Mouse (Mus musculus): ENCODE results near the gene Rpl26. TPM values are rescaled to one million over a fixed set of nuclear protein-coding genes. Genes with fewer than 3 reads are reported as not detected.

Rpl26 gene
- polyA plus RNA-seq, 1 experiment from 2014 or later: 852 TPM

- DNase-seq (ENCODE audit: low spot score): no peak
- WGBS: 84% methylated on average over 5 of the region's 5 CpGs
- no peak overlapping the region for H3K27ac ChIP-seq (ENCODE audit: low read depth, low read length)
These were observed 1.4 kb downstream of the Rpl26 start for GRCm38 (mm10) chr11:68902823-68903222.

GRCm38 (mm10) chr11:68903775-68904174, 2.4 kb downstream of the Rpl26 start:
- no peak overlapping the region for H3K4me3 ChIP-seq (ENCODE audit: low read depth, low read length)
- no peaks in the 10 kb centered on the region for H3K9me3 ChIP-seq (ENCODE audit: control insufficient read depth, low read length)
- no peaks in the 10 kb centered on the region for H3K27me3 ChIP-seq (ENCODE audit: control insufficient read depth, insufficient read depth, low read length)
- H3K4me1 ChIP-seq (replicated peaks; ENCODE audit: control insufficient read depth, insufficient read depth, low read length): peaks cover 2% of the 10 kb centered on the region; the same call in 1 of the 2 replicates
- H3K9ac ChIP-seq (ENCODE audit: low read length): no peak overlapping the region
- H3K27ac ChIP-seq (ENCODE audit: low read depth, low read length): no peak overlapping the region
- 86% methylated on average over 2 of the region's 2 CpGs for WGBS
- ATAC-seq (replicated peaks; ENCODE audit: low FRiP score) (no peak), DNase-seq (ENCODE audit: low spot score) (no peak)
- peaks cover 24% of the 10 kb centered on the region for H3K36me3 ChIP-seq (ENCODE audit: control insufficient read depth, insufficient read depth, low read length)
- H3K4me2 ChIP-seq (ENCODE audit: low read depth, low read length, severe bottlenecking): no peak overlapping the region

More at GRCm38 (mm10) chr11:68902823-68903222, 1.4 kb downstream of the Rpl26 start:
- no peak for ATAC-seq (replicated peaks; ENCODE audit: low FRiP score)
- H3K9ac ChIP-seq (ENCODE audit: low read length): peak overlapping the region; percentile 98
- peak overlapping the region; percentile 70 for H3K4me2 ChIP-seq (ENCODE audit: low read depth, low read length, severe bottlenecking)
- H3K4me3 ChIP-seq (ENCODE audit: low read depth, low read length): peak overlapping the region; percentile 97
- H3K36me3 ChIP-seq (ENCODE audit: control insufficient read depth, insufficient read depth, low read length): peaks cover 24% of the 10 kb centered on the region
- H3K4me1 ChIP-seq (replicated peaks; ENCODE audit: control insufficient read depth, insufficient read depth, low read length): peaks cover 2% of the 10 kb centered on the region; the same call in 1 of the 2 replicates
- no peaks in the 10 kb centered on the region for H3K9me3 ChIP-seq (ENCODE audit: control insufficient read depth, low read length)
- H3K27me3 ChIP-seq (ENCODE audit: control insufficient read depth, insufficient read depth, low read length): no peaks in the 10 kb centered on the region

- no peaks in the 10 kb centered on the region for H3K9me3 ChIP-seq (ENCODE audit: control insufficient read depth, low read length)
- H3K27me3 ChIP-seq (ENCODE audit: control insufficient read depth, insufficient read depth, low read length): no peaks in the 10 kb centered on the region
- no peak overlapping the region for H3K4me2 ChIP-seq (ENCODE audit: low read depth, low read length, severe bottlenecking)
- DNase-seq (ENCODE audit: low spot score) (peak; percentile 82), ATAC-seq (replicated peaks; ENCODE audit: low FRiP score) (no peak)
- H3K4me1 ChIP-seq (replicated peaks; ENCODE audit: control insufficient read depth, insufficient read depth, low read length): peaks cover 2% of the 10 kb centered on the region; the same call in 1 of the 2 replicates
- 91% methylated on average over 8 of the region's 8 CpGs for WGBS
- H3K9ac ChIP-seq (ENCODE audit: low read length): no peak overlapping the region
- no peak overlapping the region for H3K27ac ChIP-seq (ENCODE audit: low read depth, low read length)
- peaks cover 24% of the 10 kb centered on the region for H3K36me3 ChIP-seq (ENCODE audit: control insufficient read depth, insufficient read depth, low read length)
- H3K4me3 ChIP-seq (ENCODE audit: low read depth, low read length): no peak overlapping the region
These were observed 3.2 kb downstream of the Rpl26 start for GRCm38 (mm10) chr11:68904375-68905137.

GRCm38 (mm10) chr11:68905138-68905531, 3.8 kb downstream of the Rpl26 start:
- peaks cover 2% of the 10 kb centered on the region; the same call in 1 of the 2 replicates for H3K4me1 ChIP-seq (replicated peaks; ENCODE audit: control insufficient read depth, insufficient read depth, low read length)
- no peak for ATAC-seq (replicated peaks; ENCODE audit: low FRiP score)
- no peak overlapping the region for H3K4me2 ChIP-seq (ENCODE audit: low read depth, low read length, severe bottlenecking)
- 91% methylated on average over 3 of the region's 3 CpGs for WGBS
- no peak overlapping the region for H3K9ac ChIP-seq (ENCODE audit: low read length)
- no peak overlapping the region for H3K4me3 ChIP-seq (ENCODE audit: low read depth, low read length)
- no peaks in the 10 kb centered on the region for H3K9me3 ChIP-seq (ENCODE audit: control insufficient read depth, low read length)
- peaks cover 24% of the 10 kb centered on the region for H3K36me3 ChIP-seq (ENCODE audit: control insufficient read depth, insufficient read depth, low read length)
- no peak for DNase-seq (ENCODE audit: low spot score)
- no peaks in the 10 kb centered on the region for H3K27me3 ChIP-seq (ENCODE audit: control insufficient read depth, insufficient read depth, low read length)
- no peak overlapping the region for H3K27ac ChIP-seq (ENCODE audit: low read depth, low read length)

GRCm38 (mm10) chr11:68905665-68906460, 4.5 kb downstream of the Rpl26 start:
- H3K4me1 ChIP-seq (replicated peaks; ENCODE audit: control insufficient read depth, insufficient read depth, low read length): peaks cover 2% of the 10 kb centered on the region; the same call in 1 of the 2 replicates
- WGBS: 92% methylated on average over 9 of the region's 9 CpGs

GRCm38 (mm10) chr11:68906461-68906790, 5.0 kb downstream of the Rpl26 start:
- Histone ChIP-seq H3K9ac (ENCODE audit: low read length) (no peak overlapping the region), H3K4me2 (ENCODE audit: low read depth, low read length, severe bottlenecking) (no peak overlapping the region), H3K27ac (ENCODE audit: low read depth, low read length) (no peak overlapping the region), H3K36me3 (ENCODE audit: control insufficient read depth, insufficient read depth, low read length) (peaks cover 24% of the 10 kb centered on the region), H3K9me3 (ENCODE audit: control insufficient read depth, low read length) (no peaks in the 10 kb centered on the region), H3K27me3 (ENCODE audit: control insufficient read depth, insufficient read depth, low read length) (no peaks in the 10 kb centered on the region), H3K4me1 (replicated peaks; ENCODE audit: control insufficient read depth, insufficient read depth, low read length) (no peaks in the 10 kb centered on the region; the same call in 1 of the 2 replicates), H3K4me3 (ENCODE audit: low read depth, low read length) (no peak overlapping the region)
- 89% methylated on average over 4 of the region's 4 CpGs for WGBS
- ATAC-seq (replicated peaks; ENCODE audit: low FRiP score) (no peak), DNase-seq (ENCODE audit: low spot score) (no peak)

More at GRCm38 (mm10) chr11:68905665-68906460, 4.5 kb downstream of the Rpl26 start:
- no peak overlapping the region for H3K4me2 ChIP-seq (ENCODE audit: low read depth, low read length, severe bottlenecking)
- no peak overlapping the region for H3K9ac ChIP-seq (ENCODE audit: low read length)
- ATAC-seq (replicated peaks; ENCODE audit: low FRiP score): no peak
- H3K4me3 ChIP-seq (ENCODE audit: low read depth, low read length): no peak overlapping the region
- no peaks in the 10 kb centered on the region for H3K9me3 ChIP-seq (ENCODE audit: control insufficient read depth, low read length)
- peaks cover 24% of the 10 kb centered on the region for H3K36me3 ChIP-seq (ENCODE audit: control insufficient read depth, insufficient read depth, low read length)
- DNase-seq (ENCODE audit: low spot score): no peak
- no peak overlapping the region for H3K27ac ChIP-seq (ENCODE audit: low read depth, low read length)
- H3K27me3 ChIP-seq (ENCODE audit: control insufficient read depth, insufficient read depth, low read length): no peaks in the 10 kb centered on the region

GRCm38 (mm10) chr11:68907251-68907650, 5.9 kb downstream of the Rpl26 start:
- no peak overlapping the region for H3K4me2 ChIP-seq (ENCODE audit: low read depth, low read length, severe bottlenecking)
- no peak overlapping the region for H3K4me3 ChIP-seq (ENCODE audit: low read depth, low read length)
- no peak overlapping the region for H3K9ac ChIP-seq (ENCODE audit: low read length)
- WGBS: 79% methylated on average over 3 of the region's 3 CpGs
- no peaks in the 10 kb centered on the region for H3K27me3 ChIP-seq (ENCODE audit: control insufficient read depth, insufficient read depth, low read length)
- H3K9me3 ChIP-seq (ENCODE audit: control insufficient read depth, low read length): no peaks in the 10 kb centered on the region
- ATAC-seq (replicated peaks; ENCODE audit: low FRiP score) (no peak), DNase-seq (ENCODE audit: low spot score) (no peak)
- H3K27ac ChIP-seq (ENCODE audit: low read depth, low read length): no peak overlapping the region
- peaks cover 24% of the 10 kb centered on the region for H3K36me3 ChIP-seq (ENCODE audit: control insufficient read depth, insufficient read depth, low read length)
- H3K4me1 ChIP-seq (replicated peaks; ENCODE audit: control insufficient read depth, insufficient read depth, low read length): no peaks in the 10 kb centered on the region; the same call in 1 of the 2 replicates

GRCm38 (mm10) chr11:68908846-68909503, 7.6 kb downstream of the Rpl26 start:
- Histone ChIP-seq H3K9ac (ENCODE audit: low read length) (no peak overlapping the region), H3K27me3 (ENCODE audit: control insufficient read depth, insufficient read depth, low read length) (no peaks in the 10 kb centered on the region), H3K36me3 (ENCODE audit: control insufficient read depth, insufficient read depth, low read length) (peaks cover 14% of the 10 kb centered on the region), H3K9me3 (ENCODE audit: control insufficient read depth, low read length) (no peaks in the 10 kb centered on the region), H3K4me3 (ENCODE audit: low read depth, low read length) (no peak overlapping the region), H3K27ac (ENCODE audit: low read depth, low read length) (no peak overlapping the region), H3K4me2 (ENCODE audit: low read depth, low read length, severe bottlenecking) (no peak overlapping the region), H3K4me1 (replicated peaks; ENCODE audit: control insufficient read depth, insufficient read depth, low read length) (no peaks in the 10 kb centered on the region)
- DNase-seq (ENCODE audit: low spot score) (no peak), ATAC-seq (replicated peaks; ENCODE audit: low FRiP score) (no peak)
- 45% methylated on average over 7 of the region's 7 CpGs for WGBS
